Mouse (Mus musculus): ENCODE measurements around the gene Slc10a7. TPM values are rescaled to one million over a fixed set of nuclear protein-coding genes. Genes with fewer than 3 reads are reported as not detected.
"Not testable (repeated sequence)": the region's sequence is repeated elsewhere in the genome, so short reads cannot be mapped to it uniquely, and the experiment has no call there.

Gene Slc10a7
- 7.8 and 11.8 TPM in 2 replicates for total RNA-seq (2014; rRNA removed)
- 4.1 and 5.7 TPM in 2 replicates for polyA plus RNA-seq (2015; fragmentation: Nextera tagmentation; extraction: Ambion mirVana)

DNA sequence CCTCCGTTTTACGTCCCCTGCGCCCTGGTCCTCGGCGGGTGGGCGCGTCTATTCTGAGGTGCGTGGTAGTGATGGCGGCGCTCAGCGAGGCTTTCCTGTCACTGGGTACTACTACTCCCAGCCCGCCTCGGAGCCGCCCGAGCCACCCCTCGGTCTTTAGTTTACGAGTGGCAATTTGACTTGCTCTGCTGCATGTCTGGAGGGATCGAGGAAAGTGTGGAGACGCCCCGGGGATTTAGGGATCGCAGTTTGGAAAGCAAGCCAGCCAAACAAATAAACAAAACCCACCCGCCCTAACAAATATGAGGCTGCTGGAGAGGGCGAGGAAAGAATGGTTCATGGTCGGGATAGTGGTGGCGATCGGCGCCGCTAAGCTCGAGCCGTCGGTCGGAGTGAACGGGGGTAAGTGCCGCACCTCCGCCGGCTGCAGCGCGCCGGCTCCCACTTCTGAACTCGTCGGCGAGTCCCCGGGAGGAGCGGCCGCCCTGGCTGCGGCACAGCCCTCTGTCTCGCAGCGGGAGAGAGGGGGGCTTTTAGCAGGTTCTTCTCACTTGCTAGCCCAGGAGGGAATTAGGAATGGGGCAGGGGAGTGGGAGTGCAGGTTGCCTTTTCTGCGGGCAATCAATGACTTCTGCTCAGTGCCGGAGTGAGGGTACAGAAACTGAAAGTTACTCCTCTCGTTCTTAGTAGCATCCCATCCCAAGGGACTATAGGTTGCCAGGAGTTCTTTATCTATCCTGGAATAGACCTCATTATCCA is at the start of gene Slc10a7:
Gene Slc10a7 (plus strand): TSS at position 74 of the 759 bp plus-strand sequence.
- Histone ChIP-seq H3K4me1 (ENCODE audit: insufficient read depth) (peaks cover 4% of the 10 kb centered on the region; the same call in 1 of the 2 replicates), H3K27me3 (ENCODE audit: insufficient read depth, low read length) (no peaks in the 10 kb centered on the region), H3K4me2 (ENCODE audit: low read depth) (peak within 1 kb of the TSS; percentile 74), H3K9ac (peak within 1 kb of the TSS; percentile 97), H3K4me3 (ENCODE audit: low read depth, low read length) (peak within 1 kb of the TSS; percentile 86), H3K36me3 (ENCODE audit: insufficient read depth) (no peaks in the 10 kb centered on the region), H3K27ac (ENCODE audit: low read depth, low read length) (peak within 1 kb of the TSS; percentile 97), H3K9me3 (ENCODE audit: low read length) (no peaks in the 10 kb centered on the region)
- DNase-seq: peak; percentile 93
- ATAC-seq: peak; percentile 98
- no peak for TF ChIP-seq CTCF (IDR thresholded peaks at IDR 0.05; ENCODE audit: low read depth)
- WGBS: under 1% methylated on average over 49 of the region's 51 CpGs

DNA sequence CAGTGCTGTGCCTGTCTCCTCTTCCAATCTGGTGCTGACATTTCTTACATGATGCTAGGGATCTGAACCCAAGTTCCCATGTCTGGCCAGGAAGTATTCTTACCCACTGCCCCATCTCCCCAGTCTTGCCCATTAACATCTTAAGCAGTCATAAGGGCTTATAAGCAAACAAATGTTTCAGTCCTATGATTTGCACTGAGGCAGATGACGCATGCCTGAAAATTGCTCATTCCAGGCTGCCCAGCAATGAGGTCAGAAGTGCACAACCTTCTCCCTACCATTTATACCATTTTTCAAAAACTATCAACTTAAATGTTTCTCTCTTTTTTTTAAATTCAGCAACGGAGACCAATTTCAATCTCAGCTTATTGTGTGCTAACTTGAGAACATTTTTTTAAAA is 45.2 kb upstream of the Slc10a7 start:
- no peak overlapping the region for H3K4me2 ChIP-seq (ENCODE audit: low read depth)

DNA sequence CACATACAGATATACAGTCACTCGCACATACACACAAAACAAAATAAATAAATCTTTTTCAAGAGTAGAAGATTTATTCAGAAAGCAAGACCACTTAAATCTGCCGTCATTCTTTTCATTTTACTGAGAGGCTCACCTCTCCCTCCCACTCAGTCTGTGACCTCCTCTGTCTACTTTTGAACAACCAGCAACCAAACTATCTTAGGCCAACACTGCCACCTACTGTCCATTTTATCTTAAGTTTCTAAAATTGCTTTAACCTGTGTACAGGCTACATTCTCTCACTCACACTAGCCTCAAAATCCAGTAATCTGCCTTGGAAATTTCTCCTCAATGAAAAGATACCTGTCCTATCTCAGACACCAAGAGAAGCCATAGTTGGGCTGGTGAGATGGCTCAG is 41.3 kb upstream of the Slc10a7 start:
- Histone ChIP-seq H3K4me3 (ENCODE audit: low read depth, low read length) (no peak overlapping the region), H3K27me3 (ENCODE audit: insufficient read depth, low read length) (no peaks in the 10 kb centered on the region), H3K9me3 (ENCODE audit: low read length) (no peaks in the 10 kb centered on the region), H3K4me1 (ENCODE audit: insufficient read depth) (no peaks in the 10 kb centered on the region), H3K4me2 (ENCODE audit: low read depth) (no peak overlapping the region), H3K36me3 (ENCODE audit: insufficient read depth) (no peaks in the 10 kb centered on the region), H3K27ac (ENCODE audit: low read depth, low read length) (no peak overlapping the region), H3K9ac (no peak overlapping the region)
- TF ChIP-seq CTCF (IDR thresholded peaks at IDR 0.05; ENCODE audit: low read depth): no peak
- DNase-seq (no peak), ATAC-seq (no peak)
- WGBS: 95% methylated on average over 2 of the region's 2 CpGs

More for the DNA sequence above, 45.2 kb upstream of the Slc10a7 start:
- Histone ChIP-seq H3K36me3 (ENCODE audit: insufficient read depth) (no peaks in the 10 kb centered on the region), H3K9ac (no peak overlapping the region), H3K4me3 (ENCODE audit: low read depth, low read length) (no peak overlapping the region), H3K4me1 (ENCODE audit: insufficient read depth) (no peaks in the 10 kb centered on the region), H3K9me3 (ENCODE audit: low read length) (no peaks in the 10 kb centered on the region), H3K27ac (ENCODE audit: low read depth, low read length) (no peak overlapping the region), H3K27me3 (ENCODE audit: insufficient read depth, low read length) (no peaks in the 10 kb centered on the region)
- no peak for TF ChIP-seq CTCF (IDR thresholded peaks at IDR 0.05; ENCODE audit: low read depth)
- WGBS: 85% methylated on average over 2 of the region's 2 CpGs
- DNase-seq: no peak
- no peak for ATAC-seq

DNA sequence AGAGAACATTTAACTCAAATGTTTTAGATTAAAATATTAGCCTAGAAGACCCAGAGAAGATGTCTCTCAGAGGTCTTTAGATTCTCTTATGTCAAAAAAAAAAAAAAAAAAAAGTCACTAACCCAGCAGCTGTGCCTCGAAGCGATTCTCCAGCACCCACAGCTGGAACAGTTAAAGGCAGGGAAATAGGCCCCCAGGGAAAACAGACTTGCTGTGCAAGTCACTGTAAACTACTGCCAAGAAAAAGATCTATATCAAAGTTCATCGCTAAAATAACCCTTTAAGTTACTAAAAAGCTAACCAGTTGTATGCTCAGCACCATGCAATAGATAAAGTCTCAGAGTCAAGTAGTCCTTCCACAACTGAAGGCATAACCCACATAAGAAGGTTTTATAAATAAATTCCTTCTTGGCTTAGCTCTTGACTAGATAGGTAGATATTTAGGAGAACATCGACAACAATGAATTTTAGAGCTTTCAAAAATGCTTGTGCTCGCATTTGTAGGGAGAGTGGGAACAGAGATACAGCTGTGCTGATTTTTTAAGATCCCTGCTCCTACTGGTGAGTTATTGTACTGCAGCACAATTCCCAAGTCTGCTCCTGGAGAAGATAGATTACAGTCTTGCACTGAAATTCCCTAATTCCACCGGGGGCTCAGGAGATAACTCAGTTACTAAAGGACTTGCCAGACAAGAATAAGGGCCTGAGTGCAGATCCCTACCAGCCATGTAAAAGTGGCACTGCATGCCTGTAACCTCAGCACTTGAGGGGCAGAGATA is 31.9 kb upstream of the Slc10a7 start:
- H3K9ac ChIP-seq: no peak overlapping the region
- WGBS: 69% methylated on average over 6 of the region's 6 CpGs
- H3K4me2 ChIP-seq (ENCODE audit: low read depth): no peak overlapping the region
- no peak overlapping the region for H3K4me3 ChIP-seq (ENCODE audit: low read depth, low read length)
- peak; percentile 60 for TF ChIP-seq CTCF (IDR thresholded peaks at IDR 0.05; ENCODE audit: low read depth)
- no peaks in the 10 kb centered on the region for H3K36me3 ChIP-seq (ENCODE audit: insufficient read depth)
- H3K27me3 ChIP-seq (ENCODE audit: insufficient read depth, low read length): no peaks in the 10 kb centered on the region
- no peaks in the 10 kb centered on the region for H3K4me1 ChIP-seq (ENCODE audit: insufficient read depth)
- H3K27ac ChIP-seq (ENCODE audit: low read depth, low read length): no peak overlapping the region
- ATAC-seq (no peak), DNase-seq (peak; percentile 35)
- no peaks in the 10 kb centered on the region for H3K9me3 ChIP-seq (ENCODE audit: low read length)

DNA sequence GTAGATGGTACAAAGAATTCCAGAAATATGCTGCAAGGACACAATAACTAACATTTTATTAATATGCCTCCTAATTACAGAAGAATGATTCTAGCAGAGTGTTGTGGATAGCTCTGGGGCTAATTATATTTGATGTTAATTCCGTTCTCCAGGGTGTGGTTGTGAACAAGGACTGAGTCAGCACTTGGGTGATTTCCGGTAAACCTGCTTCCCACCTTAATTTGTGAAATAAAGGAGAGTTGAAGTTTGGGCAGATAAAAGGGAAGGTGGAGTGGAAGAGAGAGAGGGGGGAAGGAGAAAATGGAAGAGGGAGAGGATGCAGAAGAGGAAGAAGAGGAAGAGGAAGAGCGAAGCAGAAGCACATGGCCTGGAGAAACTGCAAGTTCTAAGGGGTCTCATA is 19.4 kb upstream of the Slc10a7 start:
- DNase-seq (no peak), ATAC-seq (no peak)
- no peak overlapping the region for H3K4me3 ChIP-seq (ENCODE audit: low read depth, low read length)
- WGBS: 86% methylated on average over 3 of the region's 3 CpGs
- H3K36me3 ChIP-seq (ENCODE audit: insufficient read depth): no peaks in the 10 kb centered on the region
- H3K9ac ChIP-seq: no peak overlapping the region
- no peaks in the 10 kb centered on the region for H3K27me3 ChIP-seq (ENCODE audit: insufficient read depth, low read length)
- no peak overlapping the region for H3K27ac ChIP-seq (ENCODE audit: low read depth, low read length)
- no peaks in the 10 kb centered on the region for H3K9me3 ChIP-seq (ENCODE audit: low read length)
- no peaks in the 10 kb centered on the region for H3K4me1 ChIP-seq (ENCODE audit: insufficient read depth)
- TF ChIP-seq CTCF (IDR thresholded peaks at IDR 0.05; ENCODE audit: low read depth): no peak
- H3K4me2 ChIP-seq (ENCODE audit: low read depth): no peak overlapping the region

DNA sequence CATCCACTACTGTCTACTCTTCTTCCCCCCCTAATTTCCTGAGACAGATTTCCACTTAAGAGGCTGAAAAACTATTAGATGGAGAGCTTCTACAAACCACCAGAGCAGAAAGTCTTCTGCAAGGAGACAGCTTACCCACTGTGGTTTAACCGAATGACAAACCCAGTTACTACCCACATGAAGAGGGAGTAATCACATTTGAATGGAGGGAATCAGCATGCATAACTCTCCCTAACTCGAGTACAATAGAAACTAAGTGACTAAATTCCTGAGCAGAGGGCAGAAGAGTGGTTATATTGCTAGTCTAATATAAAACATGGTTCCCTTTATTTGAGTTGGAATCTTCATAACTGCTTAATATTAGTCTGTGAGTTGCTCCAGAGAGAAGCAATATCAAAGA is 16.1 kb upstream of the Slc10a7 start:
- Histone ChIP-seq H3K27ac (ENCODE audit: low read depth, low read length) (no peak overlapping the region), H3K9ac (no peak overlapping the region), H3K9me3 (ENCODE audit: low read length) (no peaks in the 10 kb centered on the region), H3K36me3 (ENCODE audit: insufficient read depth) (no peaks in the 10 kb centered on the region), H3K4me2 (ENCODE audit: low read depth) (no peak overlapping the region), H3K4me3 (ENCODE audit: low read depth, low read length) (no peak overlapping the region), H3K4me1 (ENCODE audit: insufficient read depth) (no peaks in the 10 kb centered on the region), H3K27me3 (ENCODE audit: insufficient read depth, low read length) (no peaks in the 10 kb centered on the region)
- DNase-seq (no peak), ATAC-seq (no peak)
- 34% methylated on average over 2 of the region's 2 CpGs for WGBS
- no peak for TF ChIP-seq CTCF (IDR thresholded peaks at IDR 0.05; ENCODE audit: low read depth)

DNA sequence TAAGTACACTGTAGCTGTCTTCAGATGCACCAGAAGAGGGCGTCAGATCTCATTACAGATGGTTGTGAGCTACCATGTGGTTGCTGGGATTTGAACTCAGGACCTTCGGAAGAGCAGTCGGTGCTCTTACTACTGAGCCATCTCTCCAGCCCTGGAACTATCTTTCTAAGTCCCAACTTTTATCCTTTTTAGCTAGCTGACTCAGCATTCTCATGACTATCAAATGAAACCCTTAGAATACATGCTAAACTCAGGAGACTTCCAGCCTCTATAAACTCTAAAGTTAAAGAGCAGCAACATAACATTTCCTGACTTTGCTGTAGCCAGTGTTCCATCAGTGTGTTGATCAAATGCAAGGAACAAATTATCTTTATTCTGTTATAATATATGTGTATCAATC is 12.9 kb upstream of the Slc10a7 start:
- not testable (repeated sequence) for DNase-seq; ATAC-seq; H3K9ac ChIP-seq; H3K27ac ChIP-seq (ENCODE audit: low read depth, low read length); H3K4me3 ChIP-seq (ENCODE audit: low read depth, low read length); H3K4me1 ChIP-seq (ENCODE audit: insufficient read depth); H3K4me2 ChIP-seq (ENCODE audit: low read depth); H3K9me3 ChIP-seq (ENCODE audit: low read length); H3K27me3 ChIP-seq (ENCODE audit: insufficient read depth, low read length); H3K36me3 ChIP-seq (ENCODE audit: insufficient read depth)
- WGBS: 98% methylated on average over 3 of the region's 3 CpGs
